Mouse (Mus musculus) urinary bladder, postnatal 14 days (tissue): ENCODE results near the gene Zbtb34.

ENCODE experiments used
- DNase-seq: peaks from one replicate; pipeline ENCODE4 v3.0.0; 2021; ENCODE audit warnings: low spot score

Zbtb34 gene

DNA sequence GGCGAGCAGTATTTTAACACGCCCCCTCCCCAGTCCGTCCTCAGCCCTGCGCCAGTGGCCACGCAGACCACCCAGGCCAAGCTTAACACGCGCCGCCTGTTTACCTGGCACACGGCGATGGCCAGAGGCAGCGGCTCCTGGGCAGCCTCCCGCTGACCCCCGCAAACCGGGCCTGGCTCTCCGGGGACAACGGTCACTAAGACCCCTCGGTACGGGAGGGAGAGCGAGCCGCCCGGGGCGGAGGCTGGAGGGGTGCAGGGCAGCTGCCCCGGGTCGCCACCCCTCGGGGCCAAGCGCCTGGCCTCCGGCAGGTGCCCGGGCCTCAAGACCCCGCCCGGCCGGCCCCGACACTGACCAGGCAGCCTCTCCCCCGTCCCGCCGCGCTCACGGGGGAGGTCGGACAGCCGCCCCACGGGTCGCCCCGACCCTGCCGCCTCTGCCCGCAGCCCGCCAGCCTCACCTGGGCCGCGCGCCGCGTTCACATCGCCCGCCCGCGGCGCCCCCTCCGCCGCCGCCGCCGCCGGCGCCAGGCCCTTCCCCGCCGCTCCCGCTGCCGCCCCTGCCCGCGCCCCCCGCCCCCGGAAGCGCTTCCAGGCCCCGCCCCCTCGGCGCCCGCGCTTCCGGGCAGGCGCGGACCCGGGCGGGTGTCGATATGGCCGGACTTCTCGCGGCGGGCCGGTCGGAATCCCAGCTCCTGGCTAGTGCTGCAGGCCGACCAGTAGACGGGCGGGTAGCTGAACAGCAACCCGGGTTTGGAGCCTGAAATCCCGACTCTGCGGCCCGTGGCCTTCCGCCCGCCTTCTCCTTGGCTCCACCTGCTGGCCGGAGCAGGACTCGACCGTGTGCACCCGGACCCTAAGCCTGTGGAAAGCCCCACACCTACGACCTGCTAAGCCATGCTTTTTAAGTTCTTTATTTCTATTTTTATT, at the start of gene Zbtb34:
Gene Zbtb34, minus strand, starts transcription at position 554 of the 929 bp plus-strand sequence.
- DNase-seq, result peak; percentile 54

- no peak for DNase-seq
Observed at GRCm38 (mm10) chr2:33477961-33478755, 47.0 kb upstream of the Zbtb34 start.

DNA sequence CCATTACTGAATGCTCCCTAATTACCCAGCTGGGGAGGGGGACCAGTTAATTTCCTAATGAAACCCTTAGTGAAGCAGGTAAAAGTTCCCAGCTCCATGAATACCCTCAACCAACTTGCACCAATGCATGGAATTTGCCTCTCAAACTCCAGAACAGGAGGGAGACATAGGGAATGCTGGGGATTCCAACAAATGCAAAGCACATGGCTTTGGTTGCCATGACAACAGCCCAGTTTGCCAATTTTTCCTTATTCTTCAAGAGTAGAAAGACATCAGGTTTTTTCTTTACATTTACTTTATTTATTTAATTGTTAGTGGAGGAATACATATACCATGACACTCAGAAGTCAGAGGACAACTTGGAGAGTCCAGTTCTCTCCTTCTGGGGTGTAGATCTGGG, 44.8 kb upstream of the Zbtb34 start:
- no peak for DNase-seq

GRCm38 (mm10) chr2:33468466-33469097, 37.5 kb upstream of the Zbtb34 start, which contains the start of gene Zbtb43:
Gene Zbtb43, minus strand, starts transcription at chr2:33468559.
- DNase-seq, result peak; percentile 96

DNA sequence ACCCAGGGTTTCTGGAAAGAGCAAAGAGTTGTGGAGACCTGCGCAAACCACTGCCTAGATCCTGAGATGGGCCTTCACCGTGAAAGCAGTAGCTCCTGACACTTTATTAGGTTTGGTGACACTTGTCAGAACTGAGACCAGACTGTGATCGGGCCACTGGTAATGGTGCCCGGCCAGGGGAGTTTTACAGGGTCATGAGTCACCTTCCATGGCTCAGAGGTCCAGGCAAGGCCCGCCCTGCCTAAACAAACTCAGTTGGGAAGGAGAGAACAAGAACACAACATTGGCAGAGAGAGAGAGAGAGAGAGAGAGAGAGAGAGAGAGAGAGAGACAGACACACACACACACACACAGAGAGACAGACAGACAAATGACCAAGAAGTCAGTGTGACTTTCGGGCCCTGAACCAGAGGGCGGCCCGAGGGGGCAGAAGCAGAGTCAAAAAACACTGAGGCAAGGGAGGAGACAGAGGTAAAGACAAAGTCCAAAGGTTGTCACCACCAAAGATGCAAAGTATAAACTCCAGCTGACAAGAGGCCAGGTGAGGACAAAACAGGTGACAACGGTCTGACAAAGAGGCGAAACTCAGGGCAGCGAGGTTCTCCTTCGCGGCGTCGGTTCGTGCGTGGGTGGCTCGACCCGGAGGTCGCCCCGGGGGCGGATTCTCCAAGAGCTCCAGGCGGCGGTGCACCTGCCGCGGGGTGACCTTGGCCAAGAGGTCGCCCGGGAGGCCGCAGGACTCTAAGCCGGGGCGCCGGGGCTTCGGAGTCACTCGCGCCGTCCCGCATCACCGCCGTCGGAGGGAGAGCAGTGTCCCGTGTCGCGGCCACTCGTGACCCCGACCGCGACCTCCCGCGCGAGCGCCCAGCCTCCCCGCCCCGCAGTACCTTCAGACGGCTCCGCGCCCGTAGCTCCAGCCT, 36.7 kb upstream of the Zbtb34 start:
- DNase-seq, result peak; percentile 53

DNA sequence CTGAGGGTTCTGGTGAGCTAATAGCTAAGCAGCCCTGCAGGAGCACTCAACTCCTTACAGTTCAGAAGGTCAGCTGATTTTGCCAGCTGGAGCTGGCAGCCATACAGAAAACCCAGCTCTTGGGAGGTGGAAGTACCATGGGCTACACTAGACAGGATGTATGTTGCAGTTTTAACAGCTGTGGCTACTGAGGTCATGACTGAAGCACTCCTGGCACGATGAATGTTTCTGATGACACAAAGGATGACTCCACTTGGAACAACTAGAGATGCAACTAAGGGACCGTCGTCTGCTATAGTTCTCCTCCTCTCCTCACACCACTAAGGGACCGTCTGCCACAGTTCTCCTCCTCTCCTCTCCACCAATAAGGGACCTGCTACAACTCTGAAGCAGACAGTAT, 34.8 kb upstream of the Zbtb34 start:
- no peak for DNase-seq

GRCm38 (mm10) chr2:33465215-33465614, 34.1 kb upstream of the Zbtb34 start:
- DNase-seq, result no peak

DNA sequence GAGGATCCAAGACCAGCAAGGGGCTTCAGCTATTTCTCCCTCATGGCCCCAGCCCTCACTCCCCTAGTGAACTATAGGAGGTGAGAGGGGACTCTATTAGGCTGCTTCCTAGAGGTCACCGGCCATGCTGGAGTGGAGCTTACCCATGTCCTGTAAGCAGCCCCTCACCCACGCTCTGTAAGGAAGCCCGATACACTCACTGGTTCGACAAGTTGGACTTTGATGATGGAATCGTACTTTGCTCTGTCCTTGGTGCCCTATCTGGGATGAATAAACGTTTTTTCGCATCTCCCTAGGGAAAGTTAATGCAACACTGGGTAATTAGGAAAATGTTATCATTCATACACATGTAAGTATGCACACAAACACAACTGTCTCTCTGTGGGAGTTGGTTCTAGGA, 30.9 kb upstream of the Zbtb34 start:
- no peak for DNase-seq

DNA sequence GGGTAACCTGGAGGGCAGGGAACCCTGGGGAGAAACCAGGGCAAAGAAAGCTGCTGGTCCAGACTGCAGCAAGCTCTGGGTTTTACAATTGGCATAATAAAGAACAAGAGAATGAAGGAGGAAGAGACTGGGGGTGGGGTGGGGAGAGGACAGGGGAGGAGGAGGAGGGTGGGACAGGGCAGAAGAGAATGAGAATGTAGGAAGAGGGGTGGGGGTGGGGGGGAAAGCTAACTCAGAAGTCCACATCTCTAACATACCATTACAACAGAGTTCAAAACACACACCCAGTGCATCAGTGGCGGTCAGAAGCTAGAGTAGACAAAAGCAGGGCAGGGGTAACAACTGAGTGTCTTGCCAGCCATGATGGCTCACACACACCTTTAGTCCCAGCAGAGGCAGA, 29.9 kb upstream of the Zbtb34 start:
- DNase-seq, result no peak

GRCm38 (mm10) chr2:33459660-33460059, 28.5 kb upstream of the Zbtb34 start:
- DNase-seq, result no peak

DNA sequence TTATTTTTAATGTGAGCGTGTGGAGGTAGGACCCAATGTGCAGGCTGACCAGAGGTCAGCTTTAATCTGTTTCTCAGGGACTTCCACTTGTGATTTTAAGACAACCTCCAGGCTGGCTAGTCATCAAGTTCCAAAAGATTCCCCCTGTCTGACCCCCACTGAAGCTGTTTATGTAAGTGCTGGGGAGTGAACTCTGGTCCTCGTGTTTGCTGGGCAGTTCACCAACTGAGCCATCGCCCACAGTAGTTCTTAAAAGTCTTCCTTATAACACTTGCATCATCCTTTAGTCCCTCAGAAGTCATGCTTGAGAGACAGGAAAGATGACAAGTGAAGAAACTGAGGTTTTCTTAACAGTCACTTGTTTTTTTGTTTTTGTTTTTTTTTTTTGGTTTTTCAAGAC, 25.6 kb upstream of the Zbtb34 start:
- no peak for DNase-seq

DNA sequence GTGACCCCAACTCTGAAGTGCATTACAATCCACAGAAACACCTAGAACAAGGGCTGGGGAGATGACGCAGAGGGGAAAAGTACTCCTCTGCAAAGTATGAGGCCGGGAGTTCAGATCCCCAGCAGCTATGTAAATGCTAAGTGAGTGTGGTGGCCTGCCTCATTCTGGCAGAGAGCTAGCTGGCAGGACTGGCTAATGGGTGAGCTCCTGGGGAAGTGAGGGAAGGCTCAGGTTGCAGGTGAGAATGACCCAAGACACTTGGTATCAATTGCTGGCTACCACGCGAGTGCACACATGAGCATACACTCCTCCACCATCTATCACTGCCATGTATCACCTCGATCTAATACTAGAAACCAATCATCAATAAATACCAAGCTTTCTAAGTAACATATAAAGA, 25.1 kb upstream of the Zbtb34 start:
- DNase-seq, result no peak

DNA sequence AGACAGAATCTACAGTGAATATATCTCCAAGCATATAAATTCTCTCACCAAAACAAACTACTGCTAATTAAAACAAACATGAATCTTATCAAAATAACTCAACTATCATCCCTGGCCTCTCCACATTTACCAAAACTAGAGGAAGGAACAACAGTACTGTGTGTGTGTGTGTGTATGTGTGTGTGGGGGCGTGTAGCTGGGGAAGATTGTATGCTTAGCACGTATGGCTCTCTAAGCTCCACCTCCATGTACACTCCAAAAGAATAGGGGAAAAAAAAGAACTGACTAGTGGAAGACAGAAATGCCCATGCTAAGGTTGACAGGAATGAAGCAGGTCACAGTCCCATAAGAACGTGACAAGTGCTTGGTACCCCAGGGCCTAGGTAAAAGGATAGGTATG, 24.2 kb upstream of the Zbtb34 start:
- DNase-seq, result no peak

- DNase-seq, result no peak
Observed at GRCm38 (mm10) chr2:33454816-33455215, 23.7 kb upstream of the Zbtb34 start.

GRCm38 (mm10) chr2:33453476-33453875, 22.4 kb upstream of the Zbtb34 start:
- DNase-seq, result no peak

DNA sequence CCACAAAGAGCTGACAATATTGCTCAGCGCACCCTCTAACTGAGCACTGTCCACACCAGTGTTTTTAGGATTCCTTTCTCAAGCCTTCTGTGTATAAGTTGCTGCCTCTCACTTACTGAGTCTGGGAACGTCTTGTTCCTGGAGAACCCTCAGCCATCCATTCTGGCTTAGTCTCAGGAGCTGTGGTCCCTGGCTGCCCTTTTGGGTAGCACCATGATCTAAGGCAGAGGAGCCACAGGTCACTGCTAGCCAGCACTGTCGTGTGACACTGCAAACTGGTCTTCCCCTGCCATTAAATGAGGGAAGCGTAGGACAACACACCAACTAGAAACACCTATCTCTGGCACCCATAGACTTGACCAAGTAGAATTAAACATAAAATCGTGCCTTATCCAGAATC, 21.6 kb upstream of the Zbtb34 start:
- DNase-seq, result no peak

DNA sequence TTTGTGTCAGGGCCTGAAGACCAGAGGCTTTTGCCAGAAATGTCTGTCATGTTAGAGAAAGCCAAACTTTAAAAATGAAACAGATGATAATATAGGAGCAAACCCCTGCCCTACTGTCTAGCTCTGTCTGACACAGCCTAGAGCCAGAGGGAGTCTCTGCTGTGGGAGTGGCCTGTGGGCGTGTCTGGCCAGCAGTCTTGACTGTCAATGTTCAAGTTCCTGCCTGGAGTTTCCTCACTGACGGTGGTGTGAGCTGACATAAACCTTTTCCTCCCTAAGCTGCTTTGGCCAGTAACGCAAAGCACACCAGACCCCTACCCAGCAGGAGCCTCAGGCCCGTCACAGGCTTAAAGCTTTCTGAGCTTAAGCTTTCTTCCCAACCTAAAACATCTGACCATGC, 21.0 kb upstream of the Zbtb34 start:
- peak; percentile 41 for DNase-seq

GRCm38 (mm10) chr2:33451038-33451978, 20.2 kb upstream of the Zbtb34 start:
- DNase-seq, result no peak

DNA sequence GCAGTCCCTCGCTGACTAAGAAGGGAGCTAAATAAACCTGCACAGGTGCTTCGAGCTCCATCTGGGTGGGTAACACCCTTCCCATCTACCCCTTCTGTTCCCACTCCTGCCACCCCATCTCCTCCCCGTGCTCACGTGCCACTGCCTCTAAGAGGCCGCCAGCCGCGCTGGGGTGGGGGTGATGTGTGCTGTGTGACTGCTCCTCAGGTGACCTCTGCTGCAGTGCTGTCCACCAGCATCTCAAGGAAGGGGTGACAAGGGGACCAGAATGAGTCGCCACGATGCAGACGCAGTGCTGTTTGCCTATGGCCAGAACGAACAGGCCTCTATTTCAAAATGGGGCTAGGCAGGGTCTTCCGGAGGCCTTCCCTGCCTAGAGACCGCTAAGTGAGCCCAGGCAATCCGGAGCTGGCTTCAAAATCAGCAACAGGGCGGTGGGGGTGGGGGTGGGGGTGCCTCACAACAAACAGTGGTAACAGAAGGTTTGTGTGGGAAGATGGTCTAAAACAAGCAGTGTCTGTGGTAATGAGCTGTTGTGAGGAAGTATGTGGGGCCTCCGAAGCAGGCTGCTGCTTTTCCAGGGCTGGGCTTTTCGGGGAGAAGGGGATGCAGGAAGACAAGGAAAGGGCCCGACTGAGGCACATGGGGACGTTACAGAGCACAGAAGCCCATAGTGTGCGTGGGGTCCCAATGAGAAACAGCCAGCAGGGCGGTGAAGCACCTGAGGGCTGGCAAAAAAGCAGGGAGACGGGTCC, 18.2 kb upstream of the Zbtb34 start:
- DNase-seq, result no peak

DNA sequence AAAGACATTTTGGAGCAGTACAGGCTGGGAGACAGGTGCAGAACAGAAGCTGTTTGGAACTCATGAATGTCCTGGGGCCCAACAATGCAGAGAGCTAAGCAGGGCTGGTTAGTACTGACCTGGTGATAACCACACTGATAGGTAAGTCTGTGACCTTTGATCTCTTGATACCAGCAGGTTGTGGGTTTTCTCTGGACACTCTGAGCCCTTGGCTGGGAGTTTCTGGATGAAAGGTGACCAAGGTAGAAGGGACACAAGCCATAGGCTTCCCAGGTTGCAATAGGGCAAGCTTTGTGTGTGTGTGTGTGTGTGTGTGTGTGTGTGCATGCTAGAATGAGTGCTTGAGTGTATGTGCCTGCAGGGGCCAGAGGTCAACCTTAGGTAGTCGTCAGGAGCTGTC, 15.7 kb upstream of the Zbtb34 start:
- DNase-seq, result no peak
